Mouse (Mus musculus): ENCODE data around the gene Fuk. TPM values are rescaled to one million over a fixed set of nuclear protein-coding genes. Genes with fewer than 3 reads are reported as not detected.

The Fuk gene
- polyA plus RNA-seq, 1 experiment from 2014 or later = 6.2 TPM

DNA sequence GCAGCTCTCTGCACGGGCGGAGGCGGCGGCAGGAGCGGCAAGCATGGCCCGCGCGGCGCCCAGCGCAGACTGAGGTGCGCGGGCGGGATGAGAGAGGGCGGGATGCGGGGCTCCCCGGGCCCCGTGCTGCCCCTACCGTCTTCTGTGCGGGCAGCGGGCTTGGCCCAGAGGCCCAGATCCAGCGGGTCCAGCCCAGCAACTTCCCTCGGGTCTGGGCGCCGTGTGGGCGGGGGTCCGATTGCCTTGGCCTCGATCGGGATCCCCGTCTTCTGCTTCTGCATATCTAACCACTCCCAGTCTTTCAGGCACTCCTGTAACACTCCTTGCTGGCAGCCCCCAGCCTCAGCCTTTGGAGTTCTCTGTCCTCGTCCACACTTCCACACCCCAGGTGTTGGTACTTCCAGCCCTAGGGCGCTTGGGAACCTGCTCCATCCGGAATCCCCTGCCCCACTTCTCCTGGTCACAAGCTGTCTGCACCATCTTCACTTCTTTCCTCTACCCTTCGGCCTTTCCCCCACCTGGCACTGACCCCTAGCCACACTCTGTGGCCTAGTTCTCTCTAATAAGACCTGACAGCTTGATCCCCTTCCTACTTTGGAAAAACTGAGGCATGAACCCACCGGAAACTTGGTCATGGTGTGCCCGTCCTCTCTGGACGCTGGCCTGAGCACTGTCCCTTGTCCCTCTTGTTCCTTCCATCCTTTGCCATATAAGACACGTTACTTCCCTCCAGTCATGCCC, 17.9 kb upstream of the Fuk start:
- Histone ChIP-seq H3K4me3 (ENCODE audit: low read depth, low read length) (peak overlapping the region; percentile 58), H3K9ac (replicated peaks; ENCODE audit: low read depth) (peak overlapping the region; percentile 51), H3K4me2 (replicated peaks; ENCODE audit: low read depth, low read length) (peak overlapping the region; percentile 70), H3K27me3 (replicated peaks; ENCODE audit: insufficient read depth, low read length) (no peaks in the 10 kb centered on the region), H3K27ac (ENCODE audit: low read length) (peak overlapping the region; percentile 54), H3K36me3 (ENCODE audit: insufficient read depth, low read length) (no peaks in the 10 kb centered on the region), H3K4me1 (ENCODE audit: insufficient read depth, low read depth, low read length) (no peaks in the 10 kb centered on the region; the same call in 1 of the 2 replicates), H3K9me3 (ENCODE audit: low read length) (no peaks in the 10 kb centered on the region)
- no peak for DNase-seq (ENCODE audit: low spot score)
- 3% methylated on average over 24 of the region's 37 CpGs for WGBS
- no peak for TF ChIP-seq EP300 (IDR thresholded peaks at IDR 0.05)
- TF ChIP-seq CTCF (IDR thresholded peaks at IDR 0.05) = no peak
- no peak; the same call in 1 of the 2 replicates for ATAC-seq

DNA sequence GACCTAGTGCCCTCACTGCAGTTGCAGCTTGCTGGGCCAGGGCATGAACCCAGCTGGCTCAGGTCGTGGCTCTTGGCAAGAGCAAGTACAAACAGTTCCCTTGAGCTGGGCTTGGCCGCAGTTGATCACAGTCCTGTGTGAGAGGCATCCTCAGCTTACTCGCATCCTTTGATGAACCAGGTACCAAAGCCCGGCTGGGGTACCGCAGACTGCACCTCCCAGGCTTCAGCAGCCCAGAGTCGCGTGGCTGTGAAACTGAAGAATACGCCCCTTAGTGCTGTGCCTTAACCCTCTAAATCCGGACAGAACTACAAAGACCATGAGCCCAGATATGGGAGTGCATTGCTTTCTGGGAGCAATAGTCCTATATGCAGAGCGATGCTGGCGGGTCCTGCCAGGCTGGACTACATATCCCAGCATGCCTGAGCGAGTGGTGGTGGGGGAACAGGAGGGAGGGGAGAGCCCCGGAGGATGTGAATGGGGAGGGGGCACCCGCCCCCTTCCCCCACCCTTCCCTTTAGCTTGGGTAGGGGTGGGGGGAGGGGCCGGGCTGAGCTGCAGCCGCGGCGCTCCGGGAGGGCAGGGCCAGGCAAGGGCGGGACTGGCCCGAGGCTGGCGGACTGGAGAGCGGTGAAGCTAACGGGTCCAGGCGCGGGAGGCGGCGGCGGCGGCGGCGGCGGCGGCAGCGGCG, 17.2 kb upstream of the Fuk start, which contains the start of gene St3gal2:
Gene St3gal2, plus strand, starts transcription at position 582 of the 691 bp plus-strand sequence.
- WGBS = 2% methylated on average over 14 of the region's 36 CpGs
- no peaks in the 10 kb centered on the region for H3K9me3 ChIP-seq (ENCODE audit: low read length)

DNA sequence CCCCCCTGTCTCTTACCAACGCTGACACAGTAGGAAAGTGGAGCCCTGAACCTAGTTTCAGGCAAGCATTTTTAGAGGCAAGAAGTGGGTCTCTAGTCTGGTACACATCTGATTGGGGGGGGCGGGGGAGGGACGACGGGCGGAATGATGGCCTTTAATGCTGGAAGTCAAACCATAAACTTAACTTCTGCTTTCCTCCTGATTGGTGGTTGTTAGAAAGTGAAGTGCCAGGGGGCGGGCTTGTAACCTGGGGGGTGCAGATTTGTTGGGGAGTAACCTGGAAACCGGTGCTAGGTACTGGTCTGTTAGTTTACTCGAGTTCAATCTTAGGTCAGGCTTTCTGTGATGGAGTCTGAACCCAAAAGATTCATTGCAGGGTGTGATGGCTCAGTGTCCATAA, 16.2 kb upstream of the Fuk start:
- no peaks in the 10 kb centered on the region for H3K9me3 ChIP-seq (ENCODE audit: low read length)
- 59% methylated on average over 8 of the region's 8 CpGs for WGBS
- no peaks in the 10 kb centered on the region; the same call in 1 of the 2 replicates for H3K4me1 ChIP-seq (ENCODE audit: insufficient read depth, low read depth, low read length)
- no peak for ATAC-seq
- H3K4me2 ChIP-seq (replicated peaks; ENCODE audit: low read depth, low read length) = no peak overlapping the region
- no peak for DNase-seq (ENCODE audit: low spot score)
- TF ChIP-seq CTCF (IDR thresholded peaks at IDR 0.05) = no peak
- no peak for TF ChIP-seq EP300 (IDR thresholded peaks at IDR 0.05)
- no peak overlapping the region for H3K27ac ChIP-seq (ENCODE audit: low read length)
- no peaks in the 10 kb centered on the region for H3K27me3 ChIP-seq (replicated peaks; ENCODE audit: insufficient read depth, low read length)
- H3K4me3 ChIP-seq (ENCODE audit: low read depth, low read length) = no peak overlapping the region
- no peak overlapping the region for H3K9ac ChIP-seq (replicated peaks; ENCODE audit: low read depth)
- H3K36me3 ChIP-seq (ENCODE audit: insufficient read depth, low read length) = no peaks in the 10 kb centered on the region

More for the DNA sequence above, 17.2 kb upstream of the Fuk start, which contains the start of gene St3gal2:
- Histone ChIP-seq H3K4me2 (replicated peaks; ENCODE audit: low read depth, low read length) (peak within 1 kb of the TSS; percentile 70), H3K4me3 (ENCODE audit: low read depth, low read length) (peak within 1 kb of the TSS; percentile 58), H3K36me3 (ENCODE audit: insufficient read depth, low read length) (no peaks in the 10 kb centered on the region), H3K4me1 (ENCODE audit: insufficient read depth, low read depth, low read length) (no peaks in the 10 kb centered on the region; the same call in 1 of the 2 replicates), H3K27me3 (replicated peaks; ENCODE audit: insufficient read depth, low read length) (no peaks in the 10 kb centered on the region), H3K9ac (replicated peaks; ENCODE audit: low read depth) (peak within 1 kb of the TSS; percentile 51), H3K27ac (ENCODE audit: low read length) (peak within 1 kb of the TSS; percentile 54)
- no peak for TF ChIP-seq CTCF (IDR thresholded peaks at IDR 0.05)
- no peak for TF ChIP-seq EP300 (IDR thresholded peaks at IDR 0.05)
- DNase-seq (ENCODE audit: low spot score) = peak; percentile 95
- ATAC-seq = peak; percentile 98

DNA sequence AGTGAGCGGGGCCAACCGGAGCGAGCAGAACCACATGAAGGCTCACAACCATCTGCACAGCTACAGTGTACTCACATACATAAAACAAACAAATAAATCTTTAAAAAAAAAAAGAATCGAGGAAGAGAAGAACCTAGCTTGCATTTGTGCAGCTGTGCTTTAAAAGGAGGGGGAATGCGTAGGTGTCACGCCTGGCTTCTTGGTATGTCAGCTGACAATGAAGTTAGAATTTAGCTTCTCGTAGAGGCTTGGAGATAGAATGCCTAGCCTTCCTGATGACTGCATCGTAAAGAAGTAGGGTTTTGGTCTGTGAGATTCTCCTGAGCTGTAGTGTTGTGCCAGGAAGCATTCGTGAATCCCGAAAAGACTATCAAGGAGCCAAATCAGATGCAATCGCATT, 15.7 kb upstream of the Fuk start:
- Histone ChIP-seq H3K4me2 (replicated peaks; ENCODE audit: low read depth, low read length) (no peak overlapping the region), H3K9me3 (ENCODE audit: low read length) (no peaks in the 10 kb centered on the region), H3K36me3 (ENCODE audit: insufficient read depth, low read length) (no peaks in the 10 kb centered on the region), H3K4me1 (ENCODE audit: insufficient read depth, low read depth, low read length) (no peaks in the 10 kb centered on the region; the same call in 1 of the 2 replicates), H3K27me3 (replicated peaks; ENCODE audit: insufficient read depth, low read length) (no peaks in the 10 kb centered on the region), H3K9ac (replicated peaks; ENCODE audit: low read depth) (no peak overlapping the region), H3K27ac (ENCODE audit: low read length) (no peak overlapping the region), H3K4me3 (ENCODE audit: low read depth, low read length) (no peak overlapping the region)
- no peak for TF ChIP-seq EP300 (IDR thresholded peaks at IDR 0.05)
- TF ChIP-seq CTCF (IDR thresholded peaks at IDR 0.05) = no peak
- ATAC-seq = no peak
- 83% methylated on average over 11 of the region's 11 CpGs for WGBS
- DNase-seq (ENCODE audit: low spot score) = no peak

DNA sequence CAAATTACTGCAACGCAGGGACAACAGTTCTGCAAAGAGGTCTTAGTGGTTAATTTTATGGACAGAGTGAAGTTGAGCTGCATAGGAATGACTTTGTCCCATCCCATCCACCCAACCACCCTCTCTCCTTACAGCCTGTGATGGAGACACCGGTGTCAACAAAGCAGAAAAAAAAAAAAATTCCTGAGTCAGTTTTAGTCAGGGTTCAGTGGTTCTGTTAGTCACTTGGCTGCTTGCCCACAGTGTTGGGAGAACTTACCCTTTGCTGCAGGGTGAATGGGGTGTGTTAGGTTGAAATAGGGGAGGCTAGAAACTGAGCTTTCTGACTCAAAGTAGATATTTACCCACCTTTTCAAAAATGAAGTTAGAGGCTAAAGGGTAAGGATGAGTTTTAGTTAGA, 15.1 kb upstream of the Fuk start:
- H3K4me1 ChIP-seq (ENCODE audit: insufficient read depth, low read depth, low read length) = no peaks in the 10 kb centered on the region; the same call in 1 of the 2 replicates
- H3K9me3 ChIP-seq (ENCODE audit: low read length) = no peaks in the 10 kb centered on the region
- H3K27me3 ChIP-seq (replicated peaks; ENCODE audit: insufficient read depth, low read length) = no peaks in the 10 kb centered on the region
- TF ChIP-seq EP300 (IDR thresholded peaks at IDR 0.05) = no peak
- TF ChIP-seq CTCF (IDR thresholded peaks at IDR 0.05) = no peak
- DNase-seq (ENCODE audit: low spot score) = no peak
- H3K4me2 ChIP-seq (replicated peaks; ENCODE audit: low read depth, low read length) = no peak overlapping the region
- WGBS = 49% methylated on average over 2 of the region's 2 CpGs
- no peak overlapping the region for H3K4me3 ChIP-seq (ENCODE audit: low read depth, low read length)
- no peak overlapping the region for H3K9ac ChIP-seq (replicated peaks; ENCODE audit: low read depth)
- no peak for ATAC-seq
- no peak overlapping the region for H3K27ac ChIP-seq (ENCODE audit: low read length)
- no peaks in the 10 kb centered on the region for H3K36me3 ChIP-seq (ENCODE audit: insufficient read depth, low read length)

Data from lung, postnatal 0 days (tissue).